Mouse (Mus musculus) limb, embryonic 12.5 days (tissue): ENCODE data around the gene Spdl1. TPM values are rescaled to one million over a fixed set of nuclear protein-coding genes. Genes with fewer than 3 reads are reported as not detected.

Experiments
- polyA plus RNA-seq: library from polyadenylated mRNA; unstranded; fragments of >200 nt; fragmentation: Nextera tagmentation; extraction: Ambion mirVana; gene quantifications from 2 replicates; pipeline ENCODE4 v1.2.1, GENCODE M21; 2016

Spdl1 gene
- polyA plus RNA-seq, 1 experiment from 2014 or later, result 29.0 TPM

Other genes with a start within 250 kb of the Spdl1 start
- 0.58 and 1.0 TPM in 2 replicates for gene Dock2, start 49.7 kb downstream of the Spdl1 start, polyA plus RNA-seq